Mouse (Mus musculus): ENCODE results near the gene Pde4b. TPM values are rescaled to one million over a fixed set of nuclear protein-coding genes. Genes with fewer than 3 reads are reported as not detected.
A peak's percentile ranks its signal among the peaks of the same experiment; 100 is the strongest.

Pde4b gene
- polyA plus RNA-seq, 1 experiment from 2014 or later = 44.5 TPM

DNA sequence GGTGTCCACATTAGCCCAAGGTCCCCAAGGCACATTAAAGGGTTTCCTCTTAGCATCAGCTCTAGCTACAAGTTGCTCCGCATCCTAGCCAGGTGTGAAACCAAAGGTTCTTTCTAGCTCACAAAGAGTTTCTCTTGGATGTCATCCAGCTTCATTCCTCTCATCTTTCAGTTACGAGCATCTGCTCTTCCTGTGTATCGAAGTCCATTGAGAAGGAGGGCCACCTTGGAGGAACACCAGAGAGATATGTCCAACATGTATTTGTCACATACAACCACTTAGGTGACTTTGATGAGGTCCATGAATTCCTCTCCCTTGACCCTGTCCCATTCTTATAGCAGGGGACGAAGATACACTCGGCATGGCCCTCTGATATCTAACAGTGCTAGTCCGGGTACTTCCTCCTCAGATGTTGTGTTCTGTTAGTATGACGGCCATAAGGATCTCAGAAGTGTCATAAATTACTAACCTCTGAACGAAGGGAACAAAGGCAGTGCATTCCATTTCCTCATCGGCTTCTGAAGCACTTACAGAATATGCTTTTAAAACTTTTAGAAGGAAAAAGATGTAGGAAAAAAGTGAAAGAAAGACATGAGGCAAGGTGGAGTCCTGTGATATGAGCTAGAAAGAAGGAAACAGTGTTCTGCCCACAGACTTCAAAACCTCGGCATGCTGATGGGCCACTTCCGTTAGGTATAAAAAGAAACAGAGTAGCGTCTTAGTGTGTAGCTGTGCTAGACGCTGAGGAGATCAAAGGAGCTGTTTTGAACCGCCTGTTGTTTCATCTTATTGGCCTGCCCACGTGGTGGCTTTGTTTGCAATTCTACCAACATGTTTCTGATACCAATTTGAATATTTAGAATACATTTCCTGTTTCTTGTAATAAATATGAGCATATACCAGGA is 419.3 kb downstream of the Pde4b start:
- Histone ChIP-seq H3K4me1 (ENCODE audit: insufficient read depth, low read depth, low read length) (peaks cover 9% of the 10 kb centered on the region), H3K27ac (ENCODE audit: low read length) (peak overlapping the region; percentile 16; the same call in 1 of the 2 replicates), H3K9me3 (ENCODE audit: low read length) (no peaks in the 10 kb centered on the region), H3K36me3 (ENCODE audit: insufficient read depth, low read length) (no peaks in the 10 kb centered on the region), H3K4me3 (ENCODE audit: low read depth, low read length) (no peak overlapping the region), H3K27me3 (replicated peaks; ENCODE audit: insufficient read depth, low read length) (no peaks in the 10 kb centered on the region), H3K9ac (replicated peaks; ENCODE audit: low read depth) (no peak overlapping the region), H3K4me2 (replicated peaks; ENCODE audit: low read depth, low read length) (no peak overlapping the region; the same call in 1 of the 2 replicates)
- ATAC-seq (0 out of 2 replicates have a peak, but pooled peaks have one; percentile 20), DNase-seq (ENCODE audit: low spot score) (peak; percentile 40)
- WGBS = 48% methylated on average over 15 of the region's 15 CpGs
- TF ChIP-seq EP300 (IDR thresholded peaks at IDR 0.05) (no peak), CTCF (IDR thresholded peaks at IDR 0.05) (no peak)

DNA sequence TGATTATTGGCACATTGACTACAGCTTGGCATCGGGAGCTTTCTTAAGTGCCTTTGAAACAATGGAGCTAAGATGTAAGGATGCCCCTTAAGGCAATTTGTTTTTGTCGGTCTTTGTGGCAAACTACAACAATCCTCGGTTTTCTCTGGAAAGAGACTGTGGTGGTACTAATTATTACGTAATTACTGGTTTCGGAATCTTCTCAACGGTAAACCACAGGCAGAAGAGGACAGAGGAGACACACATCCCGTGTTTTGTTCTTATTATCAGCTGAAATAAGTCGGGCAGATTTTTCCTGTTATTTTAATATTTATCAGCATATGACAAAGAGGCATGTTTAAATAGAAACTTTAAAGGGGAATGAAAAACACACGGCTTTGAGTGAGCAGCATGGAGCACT is 420.0 kb downstream of the Pde4b start:
- Histone ChIP-seq H3K9ac (replicated peaks; ENCODE audit: low read depth) (no peak overlapping the region), H3K9me3 (ENCODE audit: low read length) (no peaks in the 10 kb centered on the region), H3K36me3 (ENCODE audit: insufficient read depth, low read length) (no peaks in the 10 kb centered on the region), H3K27me3 (replicated peaks; ENCODE audit: insufficient read depth, low read length) (no peaks in the 10 kb centered on the region), H3K4me3 (ENCODE audit: low read depth, low read length) (no peak overlapping the region), H3K27ac (ENCODE audit: low read length) (no peak overlapping the region; the same call in 1 of the 2 replicates), H3K4me1 (ENCODE audit: insufficient read depth, low read depth, low read length) (peaks cover 11% of the 10 kb centered on the region), H3K4me2 (replicated peaks; ENCODE audit: low read depth, low read length) (no peak overlapping the region; the same call in 1 of the 2 replicates)
- WGBS = 51% methylated on average over 9 of the region's 9 CpGs
- no peak for TF ChIP-seq CTCF (IDR thresholded peaks at IDR 0.05)
- peak; percentile 83 for TF ChIP-seq EP300 (IDR thresholded peaks at IDR 0.05)
- peak; percentile 8; the same call in 1 of the 2 replicates for ATAC-seq
- peak; percentile 55 for DNase-seq (ENCODE audit: low spot score)

DNA sequence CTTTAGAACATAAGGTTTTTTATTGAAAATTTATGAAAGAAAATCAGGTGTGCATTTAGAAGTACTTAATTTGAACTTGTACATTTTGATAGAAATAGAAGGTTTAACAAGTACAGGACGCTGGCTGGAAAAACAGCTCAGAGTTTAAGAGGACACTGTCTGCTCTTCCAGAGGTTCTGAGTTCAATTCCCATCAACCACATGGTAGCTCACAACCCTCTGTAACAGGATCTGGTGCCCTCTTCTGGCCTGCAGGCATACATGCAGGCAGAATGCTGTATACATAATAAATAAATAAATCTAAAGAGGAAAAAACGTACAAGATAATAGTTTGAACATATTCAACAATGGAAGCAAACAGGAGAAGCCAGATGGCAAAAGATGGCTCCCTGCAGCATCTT is 420.4 kb downstream of the Pde4b start:
- no peak for DNase-seq (ENCODE audit: low spot score)
- H3K27ac ChIP-seq (ENCODE audit: low read length) = no peak overlapping the region
- WGBS = 67% methylated on average over 2 of the region's 2 CpGs
- no peaks in the 10 kb centered on the region for H3K36me3 ChIP-seq (ENCODE audit: insufficient read depth, low read length)
- no peaks in the 10 kb centered on the region for H3K9me3 ChIP-seq (ENCODE audit: low read length)
- no peak overlapping the region for H3K4me3 ChIP-seq (ENCODE audit: low read depth, low read length)
- H3K4me1 ChIP-seq (ENCODE audit: insufficient read depth, low read depth, low read length) = peaks cover 11% of the 10 kb centered on the region
- H3K27me3 ChIP-seq (replicated peaks; ENCODE audit: insufficient read depth, low read length) = no peaks in the 10 kb centered on the region
- H3K9ac ChIP-seq (replicated peaks; ENCODE audit: low read depth) = no peak overlapping the region
- TF ChIP-seq EP300 (IDR thresholded peaks at IDR 0.05) (no peak), CTCF (IDR thresholded peaks at IDR 0.05) (peak; percentile 50)
- ATAC-seq = no peak
- no peak overlapping the region for H3K4me2 ChIP-seq (replicated peaks; ENCODE audit: low read depth, low read length)

DNA sequence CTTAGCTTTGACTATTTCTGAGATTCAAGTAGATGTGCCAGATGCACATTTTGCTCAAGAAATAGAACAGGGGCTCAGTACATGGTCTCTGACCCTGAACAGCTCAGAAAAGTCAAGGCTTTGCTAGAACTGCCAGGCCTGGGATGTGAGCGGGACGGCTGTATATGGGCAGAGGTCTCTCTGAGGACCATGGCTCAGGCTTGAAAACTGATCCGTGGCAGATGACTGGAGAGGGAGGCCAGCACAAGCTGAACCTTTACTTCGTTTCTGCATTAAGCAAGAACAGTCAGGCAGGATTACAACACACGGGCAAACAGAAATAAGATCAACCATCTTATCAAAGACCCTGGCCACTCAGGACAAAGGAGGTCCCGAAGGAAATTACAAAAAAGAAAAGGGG is 422.7 kb downstream of the Pde4b start:
- no peaks in the 10 kb centered on the region for H3K27me3 ChIP-seq (replicated peaks; ENCODE audit: insufficient read depth, low read length)
- no peak for DNase-seq (ENCODE audit: low spot score)
- TF ChIP-seq EP300 (IDR thresholded peaks at IDR 0.05) = no peak
- TF ChIP-seq CTCF (IDR thresholded peaks at IDR 0.05) = no peak
- no peaks in the 10 kb centered on the region for H3K36me3 ChIP-seq (ENCODE audit: insufficient read depth, low read length)
- H3K4me3 ChIP-seq (ENCODE audit: low read depth, low read length) = no peak overlapping the region
- WGBS = 56% methylated on average over 6 of the region's 6 CpGs
- H3K9ac ChIP-seq (replicated peaks; ENCODE audit: low read depth) = no peak overlapping the region
- ATAC-seq = no peak
- peaks cover 11% of the 10 kb centered on the region for H3K4me1 ChIP-seq (ENCODE audit: insufficient read depth, low read depth, low read length)
- H3K9me3 ChIP-seq (ENCODE audit: low read length) = no peaks in the 10 kb centered on the region
- H3K27ac ChIP-seq (ENCODE audit: low read length) = 0 out of 2 replicates have a peak overlapping the region, but pooled peaks have one; percentile 7
- H3K4me2 ChIP-seq (replicated peaks; ENCODE audit: low read depth, low read length) = no peak overlapping the region

DNA sequence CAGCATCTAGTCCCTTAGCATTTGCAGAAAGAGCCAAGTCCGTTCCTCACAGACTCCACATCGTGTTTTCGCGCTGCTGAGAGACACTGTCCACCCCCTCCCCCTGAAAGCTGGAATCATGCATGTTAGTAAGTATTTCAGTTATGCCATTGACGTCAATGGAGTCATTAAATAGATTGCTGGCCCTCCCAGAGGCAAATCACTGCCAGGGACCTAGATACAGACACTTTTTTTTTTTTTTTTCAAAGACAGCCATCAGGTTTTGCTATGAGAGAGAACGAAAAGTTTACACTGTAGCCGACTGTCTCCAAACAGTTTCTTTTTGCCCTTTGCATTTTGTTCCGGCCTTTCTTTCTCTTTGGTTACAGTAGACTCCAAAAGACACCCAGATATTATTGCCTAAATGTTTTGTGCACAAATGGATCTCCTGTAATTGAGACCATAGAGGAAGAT is 423.6 kb downstream of the Pde4b start:
- 16% methylated on average over 8 of the region's 8 CpGs for WGBS
- peak; percentile 92 for ATAC-seq
- peak overlapping the region; percentile 41 for H3K9ac ChIP-seq (replicated peaks; ENCODE audit: low read depth)

DNA sequence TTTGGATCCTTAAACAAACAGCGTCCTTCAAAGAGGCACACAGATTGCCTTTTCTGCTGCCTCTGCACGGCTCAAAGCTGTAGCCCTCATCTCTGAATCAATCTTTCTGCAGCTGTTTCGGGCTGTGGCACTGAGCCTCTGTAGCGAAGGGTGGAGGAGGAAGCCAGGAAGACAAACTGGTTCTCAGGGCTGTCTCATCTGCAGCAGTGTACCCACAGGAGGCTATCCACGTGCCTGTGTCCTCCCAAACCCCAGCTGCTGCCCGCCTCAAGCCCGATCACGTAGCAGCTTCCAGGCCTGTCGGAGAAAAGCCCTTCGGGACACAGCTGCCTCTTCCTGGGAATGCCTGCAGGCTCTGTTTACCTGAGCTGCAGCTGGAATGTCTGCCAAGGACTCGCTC is 424.2 kb downstream of the Pde4b start:
- H3K9ac ChIP-seq (replicated peaks; ENCODE audit: low read depth) = peak overlapping the region; percentile 41
- H3K4me3 ChIP-seq (ENCODE audit: low read depth, low read length) = peak overlapping the region; percentile 26; the same call in 1 of the 2 replicates
- peak; percentile 51 for DNase-seq (ENCODE audit: low spot score)

More for the DNA sequence above, 423.6 kb downstream of the Pde4b start:
- Histone ChIP-seq H3K4me2 (replicated peaks; ENCODE audit: low read depth, low read length) (peak overlapping the region; percentile 52), H3K9me3 (ENCODE audit: low read length) (no peaks in the 10 kb centered on the region), H3K4me1 (ENCODE audit: insufficient read depth, low read depth, low read length) (peaks cover 11% of the 10 kb centered on the region), H3K4me3 (ENCODE audit: low read depth, low read length) (peak overlapping the region; percentile 26; the same call in 1 of the 2 replicates), H3K27ac (ENCODE audit: low read length) (peak overlapping the region; percentile 83), H3K36me3 (ENCODE audit: insufficient read depth, low read length) (no peaks in the 10 kb centered on the region), H3K27me3 (replicated peaks; ENCODE audit: insufficient read depth, low read length) (no peaks in the 10 kb centered on the region)
- TF ChIP-seq EP300 (IDR thresholded peaks at IDR 0.05) (peak; percentile 100), CTCF (IDR thresholded peaks at IDR 0.05) (no peak)
- peak; percentile 95 for DNase-seq (ENCODE audit: low spot score)

More for the DNA sequence above, 424.2 kb downstream of the Pde4b start:
- WGBS = 3% methylated on average over 11 of the region's 11 CpGs
- no peaks in the 10 kb centered on the region for H3K9me3 ChIP-seq (ENCODE audit: low read length)
- peak overlapping the region; percentile 83 for H3K27ac ChIP-seq (ENCODE audit: low read length)
- H3K4me2 ChIP-seq (replicated peaks; ENCODE audit: low read depth, low read length) = peak overlapping the region; percentile 52
- H3K4me1 ChIP-seq (ENCODE audit: insufficient read depth, low read depth, low read length) = peaks cover 11% of the 10 kb centered on the region
- TF ChIP-seq EP300 (IDR thresholded peaks at IDR 0.05) (no peak), CTCF (IDR thresholded peaks at IDR 0.05) (0 out of 2 replicates have a peak, but pooled peaks have one; percentile 3)
- ATAC-seq = peak; percentile 65
- no peaks in the 10 kb centered on the region for H3K36me3 ChIP-seq (ENCODE audit: insufficient read depth, low read length)
- H3K27me3 ChIP-seq (replicated peaks; ENCODE audit: insufficient read depth, low read length) = no peaks in the 10 kb centered on the region

Measured in lung, postnatal 0 days (tissue).